Mouse (Mus musculus): ENCODE measurements at regions not wholly inside any gene's neighbourhood (a gene's known extent, or its start where the extent isn't known, plus 50 kb on each side); places are given as distances from the start of the nearest gene placed in this dataset.

GRCm38 (mm10) chr11:24742561-24742960 is 664.7 kb downstream of the Bcl11a start:
- ATAC-seq (ENCODE audit: insufficient read depth, low FRiP score, low TSS enrichment) = no peak
- H3K9me3 ChIP-seq (ENCODE audit: control insufficient read depth, low read length) = no peaks in the 10 kb centered on the region
- H3K27me3 ChIP-seq (ENCODE audit: control insufficient read depth, insufficient read depth, low read length) = no peaks in the 10 kb centered on the region
- 62% methylated on average over 8 of the region's 8 CpGs for WGBS
- no peak overlapping the region for H3K4me3 ChIP-seq (ENCODE audit: low read depth, low read length)
- peaks cover 4% of the 10 kb centered on the region; the same call in 1 of the 2 replicates for H3K4me1 ChIP-seq (ENCODE audit: control insufficient read depth, insufficient read depth, low read length)
- H3K27ac ChIP-seq (ENCODE audit: low read depth, low read length) = no peak overlapping the region
- H3K36me3 ChIP-seq (ENCODE audit: control insufficient read depth, insufficient read depth, low read length) = no peaks in the 10 kb centered on the region
- no peak overlapping the region for H3K4me2 ChIP-seq (ENCODE audit: low read depth)
- no peak overlapping the region for H3K9ac ChIP-seq (ENCODE audit: low read length)
- DNase-seq (ENCODE audit: low spot score) = no peak

DNA sequence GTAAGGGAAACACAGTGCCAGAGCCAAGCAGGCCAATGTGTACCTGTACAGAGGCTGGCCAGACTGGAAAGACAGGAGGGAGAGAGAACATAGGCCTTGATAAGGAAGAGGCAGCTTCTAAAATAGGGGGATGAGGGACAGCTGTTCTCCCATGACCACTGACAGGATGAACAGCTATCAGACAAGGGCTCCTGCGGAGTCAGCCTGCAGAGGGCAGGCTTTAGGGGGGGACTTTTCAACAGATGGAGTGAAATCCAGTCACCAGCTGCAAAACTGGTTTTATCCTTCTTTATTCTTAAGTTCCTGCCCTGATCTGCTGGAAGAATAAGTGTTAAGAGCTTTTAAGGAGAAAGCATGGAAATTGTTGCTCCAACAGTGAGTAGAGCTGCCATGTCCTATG is 665.6 kb downstream of the Bcl11a start:
- no peaks in the 10 kb centered on the region for H3K36me3 ChIP-seq (ENCODE audit: control insufficient read depth, insufficient read depth, low read length)
- no peaks in the 10 kb centered on the region for H3K27me3 ChIP-seq (ENCODE audit: control insufficient read depth, insufficient read depth, low read length)
- no peaks in the 10 kb centered on the region for H3K9me3 ChIP-seq (ENCODE audit: control insufficient read depth, low read length)
- H3K4me1 ChIP-seq (ENCODE audit: control insufficient read depth, insufficient read depth, low read length) = peaks cover 4% of the 10 kb centered on the region; the same call in 1 of the 2 replicates
- no peak overlapping the region for H3K4me2 ChIP-seq (ENCODE audit: low read depth)
- H3K4me3 ChIP-seq (ENCODE audit: low read depth, low read length) = no peak overlapping the region
- no peak for DNase-seq (ENCODE audit: low spot score)
- no peak overlapping the region for H3K9ac ChIP-seq (ENCODE audit: low read length)
- WGBS = 63% methylated on average over 1 of the region's 1 CpGs
- no peak overlapping the region for H3K27ac ChIP-seq (ENCODE audit: low read depth, low read length)
- ATAC-seq (ENCODE audit: insufficient read depth, low FRiP score, low TSS enrichment) = no peak

GRCm38 (mm10) chr11:24745841-24746240 is 668.0 kb downstream of the Bcl11a start:
- Histone ChIP-seq H3K4me1 (ENCODE audit: control insufficient read depth, insufficient read depth, low read length) (no peaks in the 10 kb centered on the region), H3K9me3 (ENCODE audit: control insufficient read depth, low read length) (no peaks in the 10 kb centered on the region), H3K4me2 (ENCODE audit: low read depth) (no peak overlapping the region), H3K4me3 (ENCODE audit: low read depth, low read length) (no peak overlapping the region), H3K36me3 (ENCODE audit: control insufficient read depth, insufficient read depth, low read length) (no peaks in the 10 kb centered on the region), H3K9ac (ENCODE audit: low read length) (no peak overlapping the region), H3K27me3 (ENCODE audit: control insufficient read depth, insufficient read depth, low read length) (no peaks in the 10 kb centered on the region), H3K27ac (ENCODE audit: low read depth, low read length) (no peak overlapping the region)
- ATAC-seq (ENCODE audit: insufficient read depth, low FRiP score, low TSS enrichment) (no peak), DNase-seq (ENCODE audit: low spot score) (no peak)
- 83% methylated on average over 4 of the region's 4 CpGs for WGBS

DNA sequence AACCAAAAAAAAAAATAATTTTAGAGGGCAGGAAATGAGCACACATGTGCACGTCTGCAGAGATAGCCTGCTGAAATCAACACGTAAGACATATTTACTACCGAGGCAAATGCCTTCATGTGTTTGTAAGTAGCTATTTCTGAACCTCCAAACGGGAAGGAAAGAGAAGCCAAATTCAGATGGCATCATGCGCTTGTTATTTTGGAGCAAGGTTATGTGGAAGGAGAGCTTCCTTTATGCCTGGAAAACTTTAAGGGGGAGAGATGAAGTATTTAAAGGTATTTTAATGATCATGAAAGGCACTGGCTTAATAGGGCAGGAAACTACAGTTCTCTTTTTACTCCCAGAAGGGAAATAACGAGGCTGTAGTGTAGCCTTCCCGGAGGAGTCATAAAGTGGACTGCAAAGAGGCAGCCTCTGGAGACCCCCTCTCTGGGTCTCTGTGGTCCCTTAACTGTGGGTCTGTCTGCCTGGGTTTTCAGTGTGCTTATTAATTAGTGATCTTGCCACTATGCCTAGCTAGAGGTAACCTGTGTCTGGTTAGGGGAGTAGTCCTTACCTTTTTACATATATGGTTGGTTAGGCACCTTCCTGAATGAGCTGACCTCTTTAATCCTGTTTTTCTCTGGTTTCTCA is 672.4 kb downstream of the Bcl11a start:
- DNase-seq (ENCODE audit: low spot score) (no peak), ATAC-seq (ENCODE audit: insufficient read depth, low FRiP score, low TSS enrichment) (no peak)
- Histone ChIP-seq H3K4me3 (ENCODE audit: low read depth, low read length) (no peak overlapping the region), H3K36me3 (ENCODE audit: control insufficient read depth, insufficient read depth, low read length) (no peaks in the 10 kb centered on the region), H3K9ac (ENCODE audit: low read length) (no peak overlapping the region), H3K27ac (ENCODE audit: low read depth, low read length) (no peak overlapping the region), H3K4me2 (ENCODE audit: low read depth) (no peak overlapping the region), H3K27me3 (ENCODE audit: control insufficient read depth, insufficient read depth, low read length) (no peaks in the 10 kb centered on the region), H3K9me3 (ENCODE audit: control insufficient read depth, low read length) (no peaks in the 10 kb centered on the region), H3K4me1 (ENCODE audit: control insufficient read depth, insufficient read depth, low read length) (no peaks in the 10 kb centered on the region)
- WGBS = 57% methylated on average over 7 of the region's 7 CpGs

- H3K27me3 ChIP-seq (ENCODE audit: control insufficient read depth, insufficient read depth, low read length) = no peaks in the 10 kb centered on the region
- H3K27ac ChIP-seq (ENCODE audit: low read depth, low read length) = no peak overlapping the region
- H3K9me3 ChIP-seq (ENCODE audit: control insufficient read depth, low read length) = no peaks in the 10 kb centered on the region
- no peaks in the 10 kb centered on the region for H3K36me3 ChIP-seq (ENCODE audit: control insufficient read depth, insufficient read depth, low read length)
- no peaks in the 10 kb centered on the region for H3K4me1 ChIP-seq (ENCODE audit: control insufficient read depth, insufficient read depth, low read length)
- no peak for ATAC-seq (ENCODE audit: insufficient read depth, low FRiP score, low TSS enrichment)
- H3K4me2 ChIP-seq (ENCODE audit: low read depth) = no peak overlapping the region
- H3K4me3 ChIP-seq (ENCODE audit: low read depth, low read length) = no peak overlapping the region
- no peak overlapping the region for H3K9ac ChIP-seq (ENCODE audit: low read length)
- DNase-seq (ENCODE audit: low spot score) = no peak
Observed at GRCm38 (mm10) chr11:24758130-24758529, 680.3 kb downstream of the Bcl11a start.

DNA sequence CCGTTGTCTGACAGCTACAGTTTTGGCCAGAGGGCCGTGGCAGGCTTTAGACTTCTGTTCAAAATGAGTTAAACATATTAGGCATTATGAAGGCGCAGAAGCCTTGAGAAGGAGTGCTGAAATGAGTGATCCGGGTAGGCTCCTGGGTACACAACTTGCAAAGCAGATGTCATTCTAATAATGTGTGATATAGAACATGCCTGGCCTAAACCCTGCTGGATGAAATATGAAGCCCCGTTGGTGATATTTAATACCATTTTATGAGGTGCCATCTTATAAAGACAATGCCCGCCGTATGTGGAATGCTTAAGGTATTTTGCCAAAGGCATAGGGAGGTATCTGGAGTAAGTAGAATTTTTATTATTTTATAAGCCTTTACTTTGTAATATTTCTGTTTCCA is 705.6 kb downstream of the Bcl11a start:
- H3K27ac ChIP-seq (ENCODE audit: low read depth, low read length) = no peak overlapping the region
- no peaks in the 10 kb centered on the region for H3K27me3 ChIP-seq (ENCODE audit: control insufficient read depth, insufficient read depth, low read length)
- H3K9me3 ChIP-seq (ENCODE audit: control insufficient read depth, low read length) = no peaks in the 10 kb centered on the region
- no peaks in the 10 kb centered on the region for H3K36me3 ChIP-seq (ENCODE audit: control insufficient read depth, insufficient read depth, low read length)
- H3K4me1 ChIP-seq (ENCODE audit: control insufficient read depth, insufficient read depth, low read length) = no peaks in the 10 kb centered on the region
- WGBS = 84% methylated on average over 7 of the region's 7 CpGs
- ATAC-seq (ENCODE audit: insufficient read depth, low FRiP score, low TSS enrichment) (no peak), DNase-seq (ENCODE audit: low spot score) (no peak)
- no peak overlapping the region for H3K9ac ChIP-seq (ENCODE audit: low read length)
- H3K4me2 ChIP-seq (ENCODE audit: low read depth) = no peak overlapping the region
- H3K4me3 ChIP-seq (ENCODE audit: low read depth, low read length) = no peak overlapping the region

DNA sequence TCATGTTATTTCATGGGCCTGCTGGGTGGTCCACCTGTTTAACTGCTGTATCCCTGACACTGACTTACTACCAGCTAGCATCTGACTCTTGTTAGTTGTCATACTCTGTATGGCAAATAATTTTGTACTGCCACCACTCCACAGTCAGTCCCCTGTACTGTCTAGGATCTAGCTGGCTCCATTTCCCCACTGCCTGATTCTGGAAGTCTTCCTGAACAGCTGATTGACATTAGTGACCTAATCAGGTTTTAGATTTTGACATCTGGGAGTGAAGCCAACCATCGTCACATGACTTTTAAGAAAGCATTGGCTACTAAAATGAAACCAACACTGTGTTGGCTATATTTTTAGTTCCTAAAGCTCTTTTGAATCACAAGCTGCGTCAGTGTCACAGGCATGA is 711.3 kb downstream of the Bcl11a start:
- H3K27me3 ChIP-seq (ENCODE audit: control insufficient read depth, insufficient read depth, low read length) = no peaks in the 10 kb centered on the region
- no peaks in the 10 kb centered on the region for H3K9me3 ChIP-seq (ENCODE audit: control insufficient read depth, low read length)
- 83% methylated on average over 2 of the region's 2 CpGs for WGBS
- H3K4me2 ChIP-seq (ENCODE audit: low read depth) = no peak overlapping the region
- no peak overlapping the region for H3K4me3 ChIP-seq (ENCODE audit: low read depth, low read length)
- DNase-seq (ENCODE audit: low spot score) (no peak), ATAC-seq (ENCODE audit: insufficient read depth, low FRiP score, low TSS enrichment) (no peak)
- H3K9ac ChIP-seq (ENCODE audit: low read length) = no peak overlapping the region
- H3K36me3 ChIP-seq (ENCODE audit: control insufficient read depth, insufficient read depth, low read length) = no peaks in the 10 kb centered on the region
- no peaks in the 10 kb centered on the region for H3K4me1 ChIP-seq (ENCODE audit: control insufficient read depth, insufficient read depth, low read length)
- H3K27ac ChIP-seq (ENCODE audit: low read depth, low read length) = no peak overlapping the region

DNA sequence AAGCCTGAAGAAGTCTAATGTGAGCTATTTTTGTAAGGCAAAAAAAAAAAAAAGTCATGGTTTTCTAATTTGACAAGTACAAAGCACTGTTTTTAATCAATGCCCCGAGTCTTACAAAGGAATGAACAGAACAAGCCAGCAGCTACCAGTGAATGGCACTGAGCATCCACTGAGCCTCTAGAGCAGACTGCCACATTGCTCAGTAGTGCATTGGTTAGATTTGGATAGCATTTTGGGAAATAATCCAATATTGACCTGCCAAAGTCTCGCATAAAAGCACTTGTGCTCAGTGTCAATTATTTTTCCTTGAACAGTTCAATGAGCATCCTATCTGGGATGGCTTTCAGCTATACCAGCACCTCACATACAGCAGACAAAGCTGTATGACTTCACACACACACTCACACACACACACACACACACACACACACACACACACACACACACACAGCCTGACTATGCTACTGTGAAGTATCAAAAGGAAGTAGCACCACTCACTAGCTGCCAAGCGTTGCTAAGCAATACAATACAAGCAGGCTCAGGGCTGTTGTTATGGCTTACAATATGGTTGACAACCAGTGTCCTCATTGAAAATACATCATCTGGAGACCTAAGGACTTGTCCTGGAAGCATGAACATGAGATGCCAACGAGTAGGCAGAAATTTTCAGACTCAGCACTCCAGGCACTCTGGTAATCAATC is 717.8 kb downstream of the Bcl11a start:
- H3K36me3 ChIP-seq (ENCODE audit: control insufficient read depth, insufficient read depth, low read length) = no peaks in the 10 kb centered on the region
- H3K27me3 ChIP-seq (ENCODE audit: control insufficient read depth, insufficient read depth, low read length) = no peaks in the 10 kb centered on the region
- ATAC-seq (ENCODE audit: insufficient read depth, low FRiP score, low TSS enrichment) = no peak
- no peaks in the 10 kb centered on the region for H3K4me1 ChIP-seq (ENCODE audit: control insufficient read depth, insufficient read depth, low read length)
- H3K9me3 ChIP-seq (ENCODE audit: control insufficient read depth, low read length) = no peaks in the 10 kb centered on the region
- no peak overlapping the region for H3K9ac ChIP-seq (ENCODE audit: low read length)
- no peak overlapping the region for H3K27ac ChIP-seq (ENCODE audit: low read depth, low read length)
- no peak overlapping the region for H3K4me2 ChIP-seq (ENCODE audit: low read depth)
- WGBS = 70% methylated on average over 4 of the region's 4 CpGs
- no peak for DNase-seq (ENCODE audit: low spot score)
- H3K4me3 ChIP-seq (ENCODE audit: low read depth, low read length) = no peak overlapping the region

DNA sequence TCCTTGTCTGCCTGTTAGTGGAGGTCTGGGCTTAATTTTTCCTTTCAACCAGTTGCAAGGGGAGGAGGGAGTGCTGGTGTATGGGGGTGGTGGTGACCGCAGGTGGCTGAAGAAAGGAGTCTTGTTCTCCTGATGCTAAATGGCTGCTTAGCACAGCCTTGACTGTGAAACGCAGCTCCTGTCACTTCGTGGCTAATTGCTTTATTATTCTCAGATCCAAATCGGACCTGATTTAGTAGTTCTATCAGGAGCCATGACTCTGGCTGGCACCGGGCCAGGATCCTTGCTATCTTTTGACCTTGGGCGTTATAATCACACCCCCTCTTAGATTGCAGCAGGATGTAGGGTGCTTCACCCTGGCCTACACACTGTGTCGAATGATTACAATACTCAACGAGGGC is 726.8 kb downstream of the Bcl11a start:
- DNase-seq (ENCODE audit: low spot score) = no peak
- Histone ChIP-seq H3K27ac (ENCODE audit: low read depth, low read length) (no peak overlapping the region), H3K27me3 (ENCODE audit: control insufficient read depth, insufficient read depth, low read length) (no peaks in the 10 kb centered on the region), H3K4me2 (ENCODE audit: low read depth) (no peak overlapping the region), H3K9me3 (ENCODE audit: control insufficient read depth, low read length) (no peaks in the 10 kb centered on the region), H3K36me3 (ENCODE audit: control insufficient read depth, insufficient read depth, low read length) (no peaks in the 10 kb centered on the region), H3K9ac (ENCODE audit: low read length) (no peak overlapping the region), H3K4me3 (ENCODE audit: low read depth, low read length) (no peak overlapping the region), H3K4me1 (ENCODE audit: control insufficient read depth, insufficient read depth, low read length) (no peaks in the 10 kb centered on the region)
- ATAC-seq (ENCODE audit: insufficient read depth, low FRiP score, low TSS enrichment) = no peak
- WGBS = 53% methylated on average over 8 of the region's 8 CpGs
